Mouse (Mus musculus): Measurements from ENCODE around the gene Tmem256. TPM values are rescaled to one million over a fixed set of nuclear protein-coding genes. Genes with fewer than 3 reads are reported as not detected.

The Tmem256 gene
- polyA plus RNA-seq, 2 experiments: 197 to 384 TPM

DNA sequence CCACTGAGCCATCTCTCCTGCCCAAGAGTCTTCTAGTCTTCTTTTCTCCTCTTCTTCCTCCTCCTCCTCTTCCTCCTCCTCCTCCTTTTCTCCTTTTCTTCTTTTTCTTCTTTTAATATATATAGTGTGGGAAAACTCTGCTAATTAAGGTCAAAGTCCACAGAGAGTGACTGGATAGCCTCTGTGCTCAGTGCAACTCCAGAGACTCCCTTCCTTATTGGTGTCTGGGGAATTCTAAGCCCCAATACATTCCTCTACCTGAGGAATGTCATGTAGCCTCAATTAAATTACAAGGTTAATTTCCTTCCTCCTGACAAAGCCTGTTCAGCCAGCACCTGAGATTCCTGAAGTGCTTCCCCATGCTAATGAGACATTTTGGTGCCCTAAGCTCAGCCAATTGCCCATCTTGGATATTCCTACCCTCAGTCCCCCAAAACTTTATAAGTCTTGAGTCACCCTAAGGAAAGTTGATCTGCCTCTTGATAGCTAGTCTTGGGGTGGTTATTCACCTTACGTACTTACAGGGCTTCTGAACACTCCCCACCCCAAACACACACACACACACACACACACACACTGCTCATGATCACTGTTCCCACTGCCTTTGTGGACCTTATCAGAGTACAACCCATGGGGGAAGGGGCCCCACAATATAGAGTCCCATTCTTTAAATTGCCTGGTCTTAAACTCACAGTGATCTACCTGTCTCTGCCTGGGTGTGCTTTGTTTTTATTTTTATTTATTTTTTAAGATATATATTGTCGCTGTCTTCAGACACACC lies 32.2 kb downstream of the Tmem256 start:
- H3K27me3 ChIP-seq (ENCODE audit: control insufficient read depth, insufficient read depth, low read length): no peaks in the 10 kb centered on the region
- no peak overlapping the region for H3K4me3 ChIP-seq (ENCODE audit: insufficient read depth in 1 of 2, low read depth in 2 of 2, low read length in 2 of 2)
- H3K4me2 ChIP-seq (ENCODE audit: low read depth): no peak overlapping the region
- 62% methylated on average over 2 of the region's 2 CpGs for WGBS (ENCODE audit: insufficient replicate concordance)
- no peaks in the 10 kb centered on the region for H3K9me3 ChIP-seq (ENCODE audit: control insufficient read depth, low read length)
- H3K9ac ChIP-seq (replicated peaks): no peak overlapping the region; the same call in 1 of the 2 replicates
- DNase-seq (ENCODE audit: low read depth in 3 of 3, low spot score in 3 of 3) (no peak), ATAC-seq (ENCODE audit: insufficient read depth) (no peak)
- no peak overlapping the region for H3K27ac ChIP-seq
- no peaks in the 10 kb centered on the region for H3K36me3 ChIP-seq (replicated peaks; ENCODE audit: control insufficient read depth, insufficient read depth, low read depth)
- peaks cover 19 to 22% of the 10 kb centered on the region in 2 experiments for H3K4me1 ChIP-seq (replicated peaks; ENCODE audit: control insufficient read depth in 2 of 2, insufficient read depth in 2 of 2, low read length in 1 of 2)
- TF ChIP-seq CTCF (IDR thresholded peaks at IDR 0.05; ENCODE audit: low read depth) (no peak), EP300 (IDR thresholded peaks at IDR 0.05; ENCODE audit: low read depth) (no peak)

DNA sequence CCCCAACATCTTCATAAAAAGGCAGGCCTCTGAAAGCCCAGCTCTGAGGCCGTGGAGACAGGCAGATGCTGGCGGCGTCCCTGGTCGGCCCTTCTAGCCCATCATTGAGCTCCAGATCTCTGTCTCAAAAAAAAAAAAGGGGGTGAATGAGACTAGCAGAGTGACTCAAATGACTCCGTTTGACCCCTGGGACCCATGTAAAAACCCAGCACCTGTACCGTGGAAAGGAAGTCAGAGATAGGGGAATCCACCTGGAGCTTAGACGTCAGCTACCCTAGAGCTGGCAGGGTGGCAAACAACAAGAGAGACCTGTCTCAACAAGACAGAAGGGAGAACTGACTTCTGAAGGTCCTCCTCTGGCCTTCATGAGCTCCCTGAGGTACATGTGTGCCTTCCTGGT lies 33.5 kb downstream of the Tmem256 start:
- no peak overlapping the region for H3K9ac ChIP-seq (replicated peaks)
- no peaks in the 10 kb centered on the region for H3K9me3 ChIP-seq (ENCODE audit: control insufficient read depth, low read length)
- H3K4me1 ChIP-seq (replicated peaks; ENCODE audit: control insufficient read depth in 2 of 2, insufficient read depth in 2 of 2, low read length in 1 of 2): peaks cover 32 to 34% of the 10 kb centered on the region in 2 experiments
- no peak for ATAC-seq (ENCODE audit: insufficient read depth)
- no peak for DNase-seq (ENCODE audit: low read depth in 3 of 3, low spot score in 3 of 3)
- TF ChIP-seq EP300 (IDR thresholded peaks at IDR 0.05; ENCODE audit: low read depth) (no peak), CTCF (IDR thresholded peaks at IDR 0.05; ENCODE audit: low read depth) (no peak)
- no peak overlapping the region for H3K27ac ChIP-seq
- 81% methylated on average over 7 of the region's 7 CpGs for WGBS (ENCODE audit: insufficient replicate concordance)
- H3K27me3 ChIP-seq (ENCODE audit: control insufficient read depth, insufficient read depth, low read length): no peaks in the 10 kb centered on the region
- no peak overlapping the region for H3K4me2 ChIP-seq (ENCODE audit: low read depth)
- H3K4me3 ChIP-seq (ENCODE audit: insufficient read depth in 1 of 2, low read depth in 2 of 2, low read length in 2 of 2): no peak overlapping the region
- H3K36me3 ChIP-seq (replicated peaks; ENCODE audit: control insufficient read depth, insufficient read depth, low read depth): no peaks in the 10 kb centered on the region

DNA sequence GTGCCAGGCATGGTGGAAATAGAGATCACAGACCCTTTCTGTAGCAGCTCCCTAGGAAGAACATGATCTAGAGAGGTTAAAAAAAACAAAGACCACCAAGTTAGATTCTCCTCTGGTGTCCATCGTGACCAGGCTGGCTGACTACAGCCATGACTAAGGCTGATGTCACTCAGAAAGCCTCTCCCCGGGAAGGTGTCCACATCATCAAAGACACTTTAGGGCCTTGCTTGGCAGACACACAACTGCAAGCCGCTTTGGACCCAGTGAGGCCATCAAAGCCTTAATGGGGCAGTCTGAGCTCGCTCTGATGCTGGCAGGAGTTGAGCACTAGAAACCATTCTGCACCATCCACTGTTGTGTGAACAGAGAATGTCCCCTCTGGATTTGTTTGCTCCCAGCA lies 34.1 kb downstream of the Tmem256 start:
- ATAC-seq (ENCODE audit: insufficient read depth): no peak
- H3K4me3 ChIP-seq (ENCODE audit: insufficient read depth in 1 of 2, low read depth in 2 of 2, low read length in 2 of 2): no peak overlapping the region
- H3K9me3 ChIP-seq (ENCODE audit: control insufficient read depth, low read length): no peaks in the 10 kb centered on the region
- H3K27ac ChIP-seq: no peak overlapping the region
- H3K9ac ChIP-seq (replicated peaks): no peak overlapping the region
- H3K4me2 ChIP-seq (ENCODE audit: low read depth): no peak overlapping the region
- WGBS (ENCODE audit: insufficient replicate concordance): 73% methylated on average over 4 of the region's 4 CpGs
- H3K27me3 ChIP-seq (ENCODE audit: control insufficient read depth, insufficient read depth, low read length): no peaks in the 10 kb centered on the region
- TF ChIP-seq CTCF (IDR thresholded peaks at IDR 0.05; ENCODE audit: low read depth) (no peak), EP300 (IDR thresholded peaks at IDR 0.05; ENCODE audit: low read depth) (no peak)
- no peak for DNase-seq (ENCODE audit: low read depth in 3 of 3, low spot score in 3 of 3)
- peaks cover 28 to 32% of the 10 kb centered on the region in 2 experiments for H3K4me1 ChIP-seq (replicated peaks; ENCODE audit: control insufficient read depth in 2 of 2, insufficient read depth in 2 of 2, low read length in 1 of 2)
- no peaks in the 10 kb centered on the region for H3K36me3 ChIP-seq (replicated peaks; ENCODE audit: control insufficient read depth, insufficient read depth, low read depth)

DNA sequence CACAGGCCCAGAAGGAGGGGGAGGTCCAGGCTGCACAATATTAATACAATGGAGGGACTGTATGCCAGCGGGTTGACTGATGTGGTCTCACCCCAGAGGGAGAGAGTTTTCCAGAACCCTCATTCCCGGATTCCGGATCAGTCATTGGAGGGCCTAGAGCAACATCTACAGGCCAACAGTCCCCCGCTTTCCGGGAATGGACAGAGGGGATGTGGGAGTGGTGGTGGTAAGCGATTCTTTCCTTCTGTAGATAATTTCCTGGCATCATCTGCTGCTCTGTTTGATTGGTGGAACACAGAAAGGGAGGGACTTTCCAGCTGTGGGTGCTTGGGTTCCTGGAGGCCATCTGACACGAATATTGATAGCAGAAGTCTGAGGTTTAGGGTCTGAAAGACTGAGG lies 37.9 kb downstream of the Tmem256 start:
- DNase-seq (ENCODE audit: low read depth in 3 of 3, low spot score in 3 of 3) (no peak), ATAC-seq (ENCODE audit: insufficient read depth) (no peak)
- Histone ChIP-seq H3K9me3 (ENCODE audit: control insufficient read depth, low read length) (no peaks in the 10 kb centered on the region), H3K27ac (peak overlapping the region; percentile 21), H3K27me3 (ENCODE audit: control insufficient read depth, insufficient read depth, low read length) (no peaks in the 10 kb centered on the region), H3K4me1 (replicated peaks; ENCODE audit: control insufficient read depth in 2 of 2, insufficient read depth in 2 of 2, low read length in 1 of 2) (peaks cover 43 to 51% of the 10 kb centered on the region in 2 experiments), H3K9ac (replicated peaks) (no peak overlapping the region), H3K4me2 (ENCODE audit: low read depth) (no peak overlapping the region), H3K36me3 (replicated peaks; ENCODE audit: control insufficient read depth, insufficient read depth, low read depth) (no peaks in the 10 kb centered on the region), H3K4me3 (ENCODE audit: insufficient read depth in 1 of 2, low read depth in 2 of 2, low read length in 2 of 2) (no peak overlapping the region)
- 34% methylated on average over 7 of the region's 7 CpGs for WGBS (ENCODE audit: insufficient replicate concordance)
- no peak for TF ChIP-seq EP300 (IDR thresholded peaks at IDR 0.05; ENCODE audit: low read depth)
- TF ChIP-seq CTCF (IDR thresholded peaks at IDR 0.05; ENCODE audit: low read depth): no peak

DNA sequence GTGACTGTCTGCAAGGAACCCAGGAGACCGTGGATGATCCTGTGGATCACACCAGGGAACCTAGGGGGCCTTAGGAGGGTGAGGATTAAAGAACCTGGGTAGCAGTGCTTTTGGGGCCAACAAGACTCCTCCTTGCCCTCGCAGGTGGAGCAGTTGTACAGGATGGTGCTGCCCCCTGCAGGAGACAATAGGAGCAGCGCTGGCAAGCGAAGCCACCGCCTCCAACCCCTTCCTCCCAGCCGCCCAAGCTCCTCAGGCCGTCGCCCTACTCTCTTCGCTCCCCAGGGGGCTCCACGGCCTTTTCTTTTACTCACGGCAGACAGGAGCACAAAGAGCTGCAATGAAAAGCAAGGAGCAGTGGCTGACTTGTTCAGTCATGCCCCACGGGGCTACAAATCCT lies 38.6 kb downstream of the Tmem256 start:
- no peaks in the 10 kb centered on the region for H3K27me3 ChIP-seq (ENCODE audit: control insufficient read depth, insufficient read depth, low read length)
- H3K9me3 ChIP-seq (ENCODE audit: control insufficient read depth, low read length): no peaks in the 10 kb centered on the region
- H3K4me2 ChIP-seq (ENCODE audit: low read depth): peak overlapping the region; percentile 51
- peak; percentile 98 for TF ChIP-seq CTCF (IDR thresholded peaks at IDR 0.05; ENCODE audit: low read depth)
- TF ChIP-seq EP300 (IDR thresholded peaks at IDR 0.05; ENCODE audit: low read depth): no peak
- peaks cover 43 to 55% of the 10 kb centered on the region in 2 experiments for H3K4me1 ChIP-seq (replicated peaks; ENCODE audit: control insufficient read depth in 2 of 2, insufficient read depth in 2 of 2, low read length in 1 of 2)
- 3% methylated on average over 12 of the region's 12 CpGs for WGBS (ENCODE audit: insufficient replicate concordance)
- no peaks in the 10 kb centered on the region for H3K36me3 ChIP-seq (replicated peaks; ENCODE audit: control insufficient read depth, insufficient read depth, low read depth)
- ATAC-seq (ENCODE audit: insufficient read depth): peak; percentile 30; the same call in 1 of the 2 replicates
- 0 out of 2 replicates have a peak overlapping the region, but pooled peaks have one; percentile 5 for H3K9ac ChIP-seq (replicated peaks)
- no peak overlapping the region for H3K4me3 ChIP-seq (ENCODE audit: insufficient read depth in 1 of 2, low read depth in 2 of 2, low read length in 2 of 2)
- no peak overlapping the region for H3K27ac ChIP-seq
- DNase-seq (ENCODE audit: low read depth in 3 of 3, low spot score in 3 of 3): peak in 2 of 3 experiments; percentile 74 to 79

Measured in liver, embryonic 14.5 days (tissue).